Mouse (Mus musculus): ENCODE measurements around the gene Ren1.
"Not testable (repeated sequence)": the region's sequence is repeated elsewhere in the genome, so short reads cannot be mapped to it uniquely, and the experiment has no call there.

Gene Ren1

GRCm38 (mm10) chr1:133350210-133350609, at the start of gene Ren1:
Gene Ren1 (plus strand): TSS chr1:133350510.
- no peak for DNase-seq (ENCODE audit: low spot score)

DNA sequence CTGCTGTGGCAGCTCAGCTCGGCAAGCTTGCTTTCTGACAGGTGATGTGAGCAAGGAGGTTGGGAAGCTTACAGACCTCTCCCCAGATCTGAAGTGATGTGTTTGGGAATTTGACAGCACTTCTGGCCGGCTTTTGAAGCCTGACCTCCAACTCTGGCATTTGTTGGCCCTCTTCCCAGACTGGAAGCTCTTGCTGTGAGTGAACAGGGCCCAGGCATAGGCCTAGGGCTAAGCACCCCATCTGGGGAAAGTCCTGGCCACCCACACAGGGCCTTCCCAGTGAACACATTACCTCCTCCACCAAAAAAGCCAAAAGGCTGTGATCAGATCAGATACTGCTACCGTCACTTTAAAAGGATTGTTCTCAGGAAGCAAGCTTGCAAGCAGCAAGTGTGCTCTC, 47.8 kb upstream of the Ren1 start:
- DNase-seq (ENCODE audit: low spot score): no peak

DNA sequence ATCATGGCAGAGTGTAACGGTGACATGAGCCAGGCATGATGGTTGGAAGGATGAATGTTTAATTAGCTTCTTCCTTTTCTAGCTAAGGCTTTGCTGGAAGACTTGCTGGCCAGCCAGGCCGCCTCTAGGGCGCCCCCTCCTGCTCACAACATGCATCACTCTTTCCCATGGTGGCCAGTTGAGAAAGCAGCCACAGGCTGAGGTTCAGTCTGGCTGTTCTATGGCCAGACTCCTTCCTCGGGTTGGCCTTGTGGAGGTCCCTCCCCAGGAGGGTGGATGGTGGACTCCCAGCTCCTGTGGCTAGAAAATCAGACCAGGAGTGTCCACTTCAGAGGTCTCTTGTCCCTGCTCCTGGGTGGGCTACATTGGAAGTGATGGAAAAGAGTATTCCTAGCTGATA, 43.5 kb upstream of the Ren1 start:
- peak; percentile 81 for DNase-seq (ENCODE audit: low spot score)

DNA sequence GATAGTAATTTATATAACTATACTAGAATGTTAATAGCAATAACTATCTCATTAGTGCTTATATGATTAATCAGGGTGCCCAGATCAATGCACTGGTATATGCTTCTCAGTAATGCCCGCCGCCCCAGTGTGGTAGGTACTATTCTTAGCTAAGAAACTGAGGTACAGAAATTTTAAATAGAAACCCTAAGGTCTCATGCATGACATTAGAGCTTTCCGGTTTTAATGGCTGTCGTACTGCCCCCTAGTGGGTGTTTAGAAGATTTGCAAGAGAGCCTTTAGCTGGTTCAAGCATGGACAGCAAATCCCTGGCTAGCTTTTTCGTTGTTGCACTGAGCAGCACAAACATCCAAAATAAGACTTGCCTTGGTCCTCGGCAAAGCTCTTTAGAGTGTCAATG, 43.0 kb upstream of the Ren1 start:
- peak; percentile 91 for DNase-seq (ENCODE audit: low spot score)

GRCm38 (mm10) chr1:133309652-133310267, 40.5 kb upstream of the Ren1 start, which contains the start of gene Golt1a:
Gene Golt1a (plus strand): TSS chr1:133309800.
- no peak for DNase-seq (ENCODE audit: low spot score)

DNA sequence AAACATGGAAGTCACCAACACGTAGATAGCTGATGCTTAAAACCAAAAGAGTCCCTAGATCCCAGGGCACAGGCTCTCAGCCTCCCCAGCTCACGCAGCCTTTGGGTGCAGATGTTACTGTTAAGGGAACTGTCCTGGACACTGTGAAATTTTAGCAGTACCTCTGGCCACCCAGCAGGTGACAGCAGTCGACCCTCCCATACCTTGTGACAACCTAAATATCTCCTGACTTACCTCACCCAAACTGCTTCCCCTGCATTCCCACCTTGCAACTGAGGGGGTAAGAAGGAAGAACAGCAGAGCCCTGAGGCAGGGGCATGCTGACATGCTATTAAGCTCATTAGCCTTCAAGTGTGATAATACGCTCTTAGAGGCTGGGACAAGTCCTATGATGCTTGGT, 39.1 kb upstream of the Ren1 start:
- DNase-seq (ENCODE audit: low spot score): peak; percentile 17

GRCm38 (mm10) chr1:133311946-133312345, 38.4 kb upstream of the Ren1 start:
- DNase-seq (ENCODE audit: low spot score): peak; percentile 18

GRCm38 (mm10) chr1:133314364-133314763, 35.9 kb upstream of the Ren1 start:
- peak; percentile 84 for DNase-seq (ENCODE audit: low spot score)

GRCm38 (mm10) chr1:133315775-133316174, 34.5 kb upstream of the Ren1 start:
- DNase-seq (ENCODE audit: low spot score): no peak

DNA sequence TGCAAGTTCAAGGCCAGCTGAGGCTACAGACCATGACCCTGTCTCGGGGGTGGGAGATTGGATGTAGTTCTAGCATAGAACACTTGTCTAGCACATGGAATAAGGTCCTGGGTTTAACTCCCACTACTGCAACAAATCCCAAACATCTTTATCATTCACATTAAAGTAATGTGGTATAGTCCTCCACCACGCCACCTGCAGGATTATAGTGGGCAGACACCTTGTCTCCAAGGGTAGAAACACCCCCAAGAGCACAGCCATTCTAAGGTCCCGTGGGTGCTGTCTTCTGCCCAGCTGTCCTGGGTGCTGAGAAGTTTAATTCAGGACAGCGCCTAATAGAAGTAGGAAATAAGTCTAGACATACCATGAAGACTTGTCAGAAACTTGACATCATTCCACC, 33.7 kb upstream of the Ren1 start:
- DNase-seq (ENCODE audit: low spot score): no peak

DNA sequence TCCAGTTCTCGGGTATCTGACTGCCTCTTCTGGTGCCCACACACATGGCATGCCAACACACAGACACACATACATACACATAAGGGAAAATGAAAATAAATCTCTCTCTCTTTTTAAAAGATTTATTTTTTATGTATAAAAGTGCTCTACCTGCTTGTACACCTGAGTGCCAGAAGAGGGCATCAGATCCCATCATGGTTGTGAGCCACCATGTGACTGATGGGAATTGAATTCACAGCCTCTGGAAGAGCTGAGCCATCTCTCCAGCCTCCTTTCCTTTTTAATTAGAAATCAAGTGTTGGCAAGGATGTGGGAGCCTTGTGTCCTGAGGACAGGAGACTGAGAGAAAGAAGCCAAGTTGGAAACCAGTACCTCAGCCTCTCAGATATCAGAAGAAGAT, 33.2 kb upstream of the Ren1 start:
- DNase-seq (ENCODE audit: low spot score): no peak

GRCm38 (mm10) chr1:133321267-133321925, 28.9 kb upstream of the Ren1 start, which contains the start of gene Kiss1:
Gene Kiss1 (plus strand): TSS chr1:133321875.
- DNase-seq (ENCODE audit: low spot score): no peak

- no peak for DNase-seq (ENCODE audit: low spot score)
Observed at GRCm38 (mm10) chr1:133323333-133323732, 27.0 kb upstream of the Ren1 start.

- no peak for DNase-seq (ENCODE audit: low spot score)
Observed at GRCm38 (mm10) chr1:133325951-133326350, 24.4 kb upstream of the Ren1 start.

GRCm38 (mm10) chr1:133327094-133327493, 23.2 kb upstream of the Ren1 start:
- no peak for DNase-seq (ENCODE audit: low spot score)

DNA sequence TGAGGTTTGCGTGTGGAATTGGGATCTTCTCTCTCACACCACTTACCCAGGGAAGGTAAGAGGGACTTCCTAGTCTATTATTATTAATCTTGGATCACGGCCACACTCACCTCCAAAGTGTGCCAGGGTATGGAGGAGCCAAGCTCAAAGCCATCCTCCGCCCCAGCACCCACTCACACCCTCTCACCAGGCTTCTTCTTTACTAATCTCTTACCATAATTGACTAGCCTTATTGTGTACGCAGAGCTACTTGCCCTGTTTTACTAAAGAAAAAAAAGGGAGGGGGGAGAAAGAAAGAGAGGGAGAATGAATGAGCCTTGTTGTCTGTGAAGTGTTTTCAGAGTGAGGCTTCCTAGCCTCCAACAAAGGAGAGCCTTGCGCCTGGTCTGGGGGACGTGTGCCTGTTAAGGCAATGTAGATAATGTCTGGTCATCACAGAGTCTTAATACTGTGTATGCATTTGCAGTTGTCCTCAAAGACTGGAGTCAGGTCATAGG, 22.0 kb upstream of the Ren1 start:
- DNase-seq (ENCODE audit: low spot score): no peak

- peak; percentile 27 for DNase-seq (ENCODE audit: low spot score)
Observed at GRCm38 (mm10) chr1:133328896-133329637, 21.2 kb upstream of the Ren1 start.

DNA sequence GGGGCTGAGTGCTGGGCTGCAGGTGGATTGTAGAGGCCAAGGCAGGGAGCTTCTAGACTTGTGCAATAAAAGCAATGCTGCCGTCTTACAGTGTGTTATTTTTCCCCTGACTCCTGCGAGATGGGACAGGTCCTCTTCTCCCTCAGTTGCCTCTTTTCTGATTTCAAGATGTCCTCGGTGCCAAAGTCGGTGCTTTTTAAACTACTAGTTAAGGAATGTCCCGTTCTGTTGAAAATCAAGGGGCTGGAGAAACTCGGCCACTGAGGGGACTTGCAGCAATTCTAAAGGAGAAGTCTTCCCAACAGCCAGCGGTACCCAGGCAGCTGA, 20.7 kb upstream of the Ren1 start:
- peak; percentile 32 for DNase-seq (ENCODE audit: low spot score)

GRCm38 (mm10) chr1:133331142-133331541, 19.2 kb upstream of the Ren1 start:
- no peak for DNase-seq (ENCODE audit: low spot score)

DNA sequence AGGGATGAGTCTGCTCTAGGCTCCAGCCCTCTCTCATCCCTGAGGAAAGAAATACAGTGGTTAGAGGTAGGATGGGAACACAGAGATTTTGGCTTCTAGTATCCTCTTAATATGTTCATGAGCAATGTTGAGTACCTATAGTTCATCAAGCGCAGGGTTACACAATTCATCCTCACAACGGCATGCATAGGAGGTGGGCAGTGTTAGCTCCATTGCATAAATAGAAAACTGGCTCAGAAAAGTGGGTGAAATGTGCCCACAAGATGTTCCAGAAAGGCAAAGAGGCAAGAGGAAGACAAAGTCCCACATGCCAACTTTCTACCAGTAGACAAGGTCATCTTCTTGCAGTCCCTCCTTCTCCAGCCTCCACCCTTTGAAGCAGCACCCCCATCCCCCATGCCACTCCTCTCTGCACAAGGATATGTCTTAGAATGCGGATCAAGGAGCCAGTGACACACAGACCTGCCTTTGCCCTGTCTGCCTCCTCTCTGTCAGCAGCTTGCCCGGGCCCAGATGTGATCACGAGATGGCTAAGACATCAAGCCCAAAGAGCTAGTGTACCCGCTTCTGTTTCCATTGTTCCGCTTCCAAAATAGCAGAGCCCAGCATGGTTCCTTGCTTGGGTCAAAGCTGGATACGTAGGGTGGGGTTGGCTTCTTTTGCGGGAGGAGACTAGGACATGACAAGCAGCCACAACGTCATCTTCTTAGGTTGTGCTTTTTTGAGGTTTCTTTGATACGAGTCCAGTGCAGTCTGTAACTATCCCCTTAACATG, 17.5 kb upstream of the Ren1 start:
- no peak for DNase-seq (ENCODE audit: low spot score)

DNA sequence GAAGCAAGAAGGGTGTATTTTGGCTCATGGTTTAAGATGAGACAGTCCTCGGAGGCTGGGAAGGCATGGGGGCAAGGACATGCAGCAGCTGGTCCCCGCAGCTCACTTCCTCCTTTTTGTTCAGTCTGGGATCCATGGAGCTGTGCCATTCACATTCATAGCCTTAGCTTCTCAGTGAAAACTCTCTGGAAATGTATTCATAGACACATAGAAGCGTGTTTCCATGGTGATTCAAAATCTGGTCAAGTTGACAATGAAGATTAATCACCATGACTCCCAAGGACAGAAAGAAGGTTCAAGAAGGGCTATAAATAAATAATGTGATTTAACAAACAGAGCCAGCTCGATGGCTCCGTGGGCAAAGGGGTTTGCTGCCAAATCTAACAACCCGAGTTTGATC, 16.4 kb upstream of the Ren1 start:
- no peak for DNase-seq (ENCODE audit: low spot score)

DNA sequence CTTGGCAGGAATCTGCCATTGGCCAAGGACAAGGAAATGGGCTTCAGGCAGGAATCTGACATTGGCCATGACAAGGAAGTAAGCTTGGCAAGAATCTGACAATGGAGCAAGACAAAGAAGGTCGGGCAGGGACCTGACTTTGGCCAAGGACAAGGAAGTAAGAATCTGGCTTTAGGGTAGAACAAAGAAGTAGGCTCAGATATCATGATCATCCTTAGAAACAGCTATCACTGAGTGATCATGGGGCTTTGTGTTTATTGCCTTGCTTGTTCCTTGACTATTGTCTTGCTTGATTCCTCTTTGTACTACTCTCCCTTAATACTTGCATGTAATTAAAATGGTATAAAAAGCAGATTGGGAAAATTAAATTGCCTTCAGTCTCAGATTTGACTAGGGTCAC, 9.9 kb upstream of the Ren1 start:
- not testable (repeated sequence) for DNase-seq (ENCODE audit: low spot score)

Measured in embryo, embryonic 10.5 days (tissue).